ENCODE assay signal across 8 mouse cellular contexts in genomic region chr5:113179843-113180682, GRCm38 (mm10). TPM values are rescaled to one million over a fixed set of nuclear protein-coding genes. Genes with fewer than 3 reads are reported as not detected.
DNase-seq lines count a peak whose midpoint lies in the region; ATAC-seq lines count a peak whose summit lies in the region.

No protein-coding gene starts in this region.

- H3K4me1 ChIP-seq in hindbrain, embryonic 15.5 days (replicated peaks): peaks cover 9% of the 10 kb centered on the region

- ATAC-seq in hindbrain, embryonic 15.5 days (ENCODE audit: low FRiP score, low read depth): peak; percentile 77

- H3K4me3 ChIP-seq in hindbrain, embryonic 15.5 days: peak overlapping the region; percentile 29

- H3K9me3 ChIP-seq in hindbrain, embryonic 15.5 days: no peaks in the 10 kb centered on the region

- DNase-seq in R1 (ENCODE audit: low read depth, low spot score): peak; percentile 92
- DNase-seq in cerebellum, postnatal 4 days (ENCODE audit: low spot score in 2 of 2): peak; percentile 77 to 93
- peak; percentile 89 for DNase-seq in gastrocnemius, adult 18-20 months (ENCODE audit: low spot score)
- peak; percentile 77 for DNase-seq in left cerebral cortex, adult 11 months (ENCODE audit: low spot score)
- DNase-seq in lung, postnatal 36 days: peak; percentile 95
- peak; percentile 91 for DNase-seq in retina, postnatal 1 day
- DNase-seq in urinary bladder, adult 2 months (ENCODE audit: low spot score): peak; percentile 79

- peak overlapping the region; percentile 69 for H3K27ac ChIP-seq in hindbrain, embryonic 15.5 days (replicated peaks)

- WGBS in hindbrain, embryonic 15.5 days: 3% methylated on average over 30 of the region's 30 CpGs

- peak overlapping the region; percentile 28 for H3K9ac ChIP-seq in hindbrain, embryonic 15.5 days

- H3K4me2 ChIP-seq in hindbrain, embryonic 15.5 days: peak overlapping the region; percentile 55

- H3K36me3 ChIP-seq in hindbrain, embryonic 15.5 days: no peaks in the 10 kb centered on the region

- no peaks in the 10 kb centered on the region for H3K27me3 ChIP-seq in hindbrain, embryonic 15.5 days

RNA-seq across cellular contexts. Expression of gene 2900026A02Rik, which starts 41.0 kb away (rescaled TPM):
- 10 to 100 TPM; 21.3 to 25.8 TPM for total RNA-seq in gastrocnemius, adult 18-20 months (2021)
- polyA plus RNA-seq in hindbrain, embryonic 15.5 days (2015; fragmentation: Nextera tagmentation; extraction: Ambion mirVana): 3.8 and 3.9 TPM in 2 replicates
- 18.1 and 24.9 TPM in 2 replicates for polyA plus RNA-seq in urinary bladder, adult 2 months (2012; rRNA removed)

RNA-seq across cellular contexts. Expression of gene Tmem211, which starts 46.6 kb away (rescaled TPM):
- total RNA-seq in gastrocnemius, adult 18-20 months (2021): not detected
- not detected in 2 replicates for polyA plus RNA-seq in hindbrain, embryonic 15.5 days (2015; fragmentation: Nextera tagmentation; extraction: Ambion mirVana)
- polyA plus RNA-seq in urinary bladder, adult 2 months (2012; rRNA removed): 0.06 TPM in 1 of 2 replicates, not detected in the other

Comparison
In these comparisons a context has a peak if more than half of its experiments do, and no peak if none do; other contexts are left out.
1. Peak in every context shown above with its lines: DNase-seq, ATAC-seq, H3K4me3 ChIP-seq and H3K27ac ChIP-seq.